Mouse (Mus musculus) adrenal gland (tissue): Measurements from ENCODE around the gene 1700020N01Rik.

Experiments
- intact Hi-C: fragments of 180-260 bp; cut with DNase I; formaldehyde crosslinking; loops from one replicate; pipeline ENCODE4 v1.15.1; 2025
- long read RNA-seq, 2 experiments: library from polyadenylated mRNA; unstranded; transcript quantifications; one replicate each; pipeline ENCODE4 v2.0.0; 2020; ENCODE audit warnings: borderline replicate concordance in 1 of 2; ENCODE audit not compliant: insufficient replicate concordance in 1 of 2

Gene 1700020N01Rik
- long read RNA-seq, experiment 1: 0 reads
- long read RNA-seq, experiment 2: 0 reads

DNA sequence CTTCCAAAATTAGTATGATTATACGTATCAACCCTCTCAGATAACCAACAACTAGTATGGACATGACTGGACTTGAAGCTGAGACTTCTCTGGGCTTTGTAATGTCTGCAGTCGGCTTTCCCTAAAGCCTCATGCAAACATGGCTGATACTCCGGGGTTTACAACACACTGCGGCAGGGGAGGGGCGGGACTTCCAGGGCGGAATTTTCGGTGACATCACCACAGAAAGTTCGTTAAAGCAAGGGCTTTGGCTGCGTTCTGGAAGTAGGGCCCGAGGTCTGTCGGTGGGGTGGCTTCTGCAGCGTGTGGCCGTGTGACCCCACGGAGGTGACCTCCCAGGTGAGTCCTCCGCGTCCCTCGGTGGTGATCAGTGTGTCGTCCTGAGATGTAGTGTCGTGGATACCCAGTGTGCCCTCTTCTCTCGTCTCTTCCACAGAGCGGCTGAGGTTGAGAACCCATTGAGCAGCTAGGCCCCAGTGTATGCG is at the start of gene 1700020N01Rik:
1700020N01Rik (plus strand) TSS at position 250 of the 485 bp plus-strand sequence.
- intact Hi-C loops: no loop called here

DNA sequence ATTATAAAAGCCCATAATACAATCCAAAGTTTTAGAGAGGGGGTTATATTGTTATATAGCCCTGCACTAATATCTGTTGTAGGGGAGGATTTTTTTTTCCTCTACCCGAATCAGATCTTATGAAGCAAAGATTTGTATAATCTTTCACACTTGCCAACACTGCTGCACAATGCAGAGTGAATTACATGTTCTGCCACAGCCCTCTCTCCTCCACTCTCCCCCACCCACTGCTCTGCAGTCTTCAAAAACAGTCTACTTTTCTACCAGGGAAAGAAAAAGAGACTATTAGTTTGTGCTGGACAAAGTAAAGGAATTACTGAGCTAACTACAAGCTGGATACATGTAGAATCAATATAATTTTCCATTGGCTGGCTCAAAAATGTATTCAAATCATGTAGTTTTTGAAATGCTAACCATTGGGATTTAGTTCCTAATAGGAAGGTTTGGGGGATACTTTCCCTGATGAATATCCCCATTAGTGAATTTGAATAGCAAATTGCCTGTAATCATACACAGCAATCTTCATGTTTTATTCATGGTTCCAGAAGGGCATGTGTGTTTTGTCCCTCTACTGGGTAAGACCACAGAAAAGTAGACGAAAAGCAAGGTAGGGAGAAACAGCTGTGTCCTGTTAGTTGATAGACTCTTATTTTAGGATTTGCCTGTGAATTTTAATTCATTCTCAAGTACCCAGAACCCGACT is 49.2 kb upstream of the 1700020N01Rik start:
- intact Hi-C loops: no loop called here

DNA sequence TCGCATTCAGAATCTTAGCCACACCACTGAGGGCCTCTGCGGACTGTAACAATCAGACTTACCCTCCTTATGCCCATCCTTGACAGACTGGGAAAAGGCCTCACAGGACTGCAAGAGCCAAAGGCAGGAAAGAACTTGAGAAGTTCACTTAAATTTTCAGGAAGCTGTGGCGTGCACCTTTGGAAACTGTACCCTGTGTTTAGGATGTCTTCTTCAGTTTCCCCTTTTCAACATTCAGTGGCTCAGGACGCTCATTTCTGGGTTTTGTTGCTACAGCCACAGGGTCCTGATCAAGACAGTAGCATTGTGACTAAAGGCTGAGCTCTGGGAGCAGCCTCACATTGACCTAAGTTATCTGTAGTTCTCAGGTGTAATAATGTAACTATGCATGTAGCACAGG is 48.2 kb upstream of the 1700020N01Rik start:
- intact Hi-C loops: no loop called here

DNA sequence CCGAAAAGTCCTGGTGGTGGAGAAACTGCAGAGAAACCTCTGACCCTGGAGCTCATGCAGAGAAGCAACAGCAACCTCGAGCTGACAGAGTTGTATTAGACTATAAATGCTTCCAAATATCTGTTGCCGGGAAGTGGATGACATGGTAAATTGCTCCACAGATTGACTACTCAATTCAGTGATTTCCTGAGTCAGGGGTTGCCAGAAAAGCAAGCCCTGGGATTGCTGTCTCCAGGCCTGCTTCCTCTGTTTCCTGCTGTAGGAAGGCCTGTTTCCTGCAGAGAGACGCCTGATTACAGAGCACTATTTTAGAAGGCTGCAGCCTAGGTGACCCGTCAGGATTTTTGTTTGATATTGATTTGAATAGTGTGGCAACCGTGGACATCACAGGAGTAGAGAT is 47.5 kb upstream of the 1700020N01Rik start:
- intact Hi-C loops: no loop called here

DNA sequence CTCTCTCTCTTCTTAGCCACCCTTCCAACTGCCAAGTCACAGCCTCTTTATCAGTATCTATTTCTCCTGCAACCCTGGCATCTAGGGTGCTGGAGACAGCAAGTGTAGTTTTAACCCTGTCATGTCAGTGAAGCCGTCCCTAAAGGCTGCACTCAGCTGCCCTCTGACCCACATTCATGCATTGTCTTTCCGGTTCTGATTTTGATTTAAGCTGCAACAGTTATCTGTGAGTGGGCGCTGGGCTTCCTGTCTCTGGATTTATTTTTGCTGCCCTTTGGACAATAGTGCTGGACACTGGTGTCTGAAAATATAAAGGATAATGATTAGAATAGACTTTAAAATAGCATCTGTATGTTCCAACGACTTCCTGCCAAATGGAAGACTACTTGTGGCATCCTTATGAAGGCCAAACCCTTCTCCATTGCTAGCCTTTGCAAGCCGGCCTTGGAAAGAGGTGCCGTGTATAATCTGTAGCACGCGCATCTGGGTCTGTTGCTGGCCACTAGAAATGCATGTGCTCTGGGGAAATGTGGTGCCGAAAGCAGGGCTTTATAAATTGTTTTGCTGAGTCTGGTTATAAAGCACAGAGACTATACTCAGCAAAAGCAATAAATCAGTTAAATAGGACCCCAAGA is 44.0 kb upstream of the 1700020N01Rik start:
- intact Hi-C loops: no loop called here

DNA sequence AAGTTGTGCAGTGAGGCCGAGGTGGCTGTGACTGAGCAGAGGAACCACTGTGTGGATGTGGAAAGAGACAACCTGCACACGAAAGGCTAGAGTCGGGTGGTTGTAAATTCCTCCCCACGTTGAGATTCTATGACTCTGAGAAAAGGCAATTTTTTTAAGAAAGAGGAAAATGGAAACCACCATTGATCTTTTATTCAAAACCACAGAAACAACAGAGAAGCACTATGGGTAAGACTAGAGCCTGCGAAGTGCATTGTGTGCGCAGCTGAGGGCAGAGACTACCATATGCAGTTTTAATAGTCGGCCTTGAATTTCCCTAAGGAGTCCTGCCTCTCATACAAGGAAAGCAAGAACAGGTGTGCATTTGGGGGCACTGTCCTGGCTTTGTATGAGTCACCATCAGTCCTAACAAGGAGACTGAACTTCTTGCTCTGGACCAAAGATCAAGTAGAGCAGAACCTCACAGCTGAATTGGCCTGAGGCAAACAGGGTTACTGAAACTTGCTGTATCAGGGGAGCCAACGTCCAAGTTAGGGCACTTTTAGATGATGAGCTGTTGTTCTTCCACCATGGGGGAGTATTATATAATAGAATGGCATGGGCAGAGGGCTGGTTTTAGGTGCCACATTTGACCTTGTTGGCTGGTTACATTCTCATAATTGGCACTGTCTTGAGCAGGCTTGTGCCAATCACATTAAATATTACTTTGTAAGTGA is 39.8 kb upstream of the 1700020N01Rik start:
- intact Hi-C loops: no loop called here

DNA sequence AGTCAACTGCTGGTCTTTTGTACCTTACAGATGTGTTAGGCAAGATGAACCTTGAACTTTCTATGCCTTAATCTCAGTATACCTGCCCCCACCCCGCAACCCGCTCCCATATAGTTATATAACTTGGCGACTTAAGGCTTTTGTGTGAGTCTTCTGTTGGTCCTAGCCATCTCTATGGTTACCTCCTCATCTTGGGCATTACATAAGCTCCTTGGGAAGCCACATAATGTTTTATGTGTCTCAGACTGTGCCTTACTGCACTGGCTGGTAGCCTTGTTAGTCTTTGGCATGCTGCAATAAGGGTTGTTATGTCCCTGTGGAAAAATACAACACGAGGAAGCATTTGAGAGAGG is 39.3 kb upstream of the 1700020N01Rik start:
- intact Hi-C loops: no loop called here

DNA sequence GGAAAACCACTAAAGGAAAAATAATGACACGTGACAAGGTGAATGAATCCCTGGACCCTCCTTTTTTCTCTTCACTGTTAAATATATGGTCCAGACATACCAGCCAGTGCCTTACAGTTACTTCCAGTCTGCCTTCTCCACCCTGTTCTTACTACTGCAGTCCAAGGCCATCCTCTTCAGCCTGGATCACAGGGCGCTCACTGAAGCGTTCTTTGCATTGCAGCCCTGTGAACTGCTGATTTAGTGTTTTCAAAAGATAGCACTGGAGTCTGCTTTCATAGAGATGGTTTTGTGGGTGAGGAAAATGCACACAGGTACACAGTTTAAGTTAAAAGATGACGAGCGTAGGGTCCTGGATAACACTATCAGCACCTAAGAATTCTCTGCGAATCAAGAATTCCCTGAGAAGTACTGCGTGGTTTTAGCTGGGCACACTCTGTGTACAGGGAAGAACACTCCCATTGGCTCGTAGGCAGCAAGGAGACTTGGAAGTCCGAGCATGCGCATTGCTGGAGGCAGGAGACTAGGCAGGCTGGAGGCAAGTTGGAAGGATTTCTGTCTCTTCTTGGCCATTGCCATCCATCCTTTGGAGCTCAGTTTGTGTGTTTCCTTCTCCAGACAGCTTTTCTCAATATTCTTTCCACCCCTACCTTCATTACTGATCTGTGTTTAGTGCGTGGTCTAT is 37.9 kb upstream of the 1700020N01Rik start:
- intact Hi-C loops: no loop called here

DNA sequence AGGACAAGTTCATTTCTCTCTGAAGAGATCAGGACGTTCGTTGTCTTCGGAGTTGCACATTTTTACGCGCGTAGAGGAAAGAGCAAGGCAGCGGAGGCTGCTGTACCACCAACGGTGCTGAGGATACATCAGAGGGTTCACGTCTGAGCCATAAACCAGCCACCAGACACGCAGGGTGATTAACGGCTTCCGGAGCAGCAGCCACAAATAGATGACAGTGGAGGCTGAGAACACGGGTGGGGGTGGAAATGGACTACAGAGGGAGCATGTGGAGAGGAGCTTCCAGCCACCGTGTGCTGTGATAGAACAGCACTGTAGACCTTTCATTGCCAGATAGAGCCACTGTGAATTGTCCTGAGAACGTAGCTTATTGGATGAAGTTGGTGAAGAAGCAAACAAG is 33.2 kb upstream of the 1700020N01Rik start:
- intact Hi-C loops: no loop called here

DNA sequence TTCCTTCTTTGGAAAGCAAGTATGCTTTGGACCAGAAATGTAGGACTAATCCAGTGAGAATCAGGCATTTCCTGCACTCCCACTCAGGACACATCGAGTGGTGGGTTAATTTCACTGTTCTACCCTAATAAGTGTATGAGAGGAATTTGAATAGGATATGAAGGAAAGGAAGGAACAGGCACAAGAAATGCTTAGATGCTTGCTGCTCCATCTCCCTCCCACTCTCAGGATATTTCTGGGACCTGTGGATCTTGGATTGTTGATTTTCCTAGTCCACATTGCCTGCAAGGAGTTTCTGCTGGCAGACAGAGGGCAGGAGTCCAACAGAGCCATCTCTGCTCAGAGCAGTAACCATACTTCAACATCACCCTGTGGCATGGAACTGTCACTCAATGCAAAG is 31.8 kb upstream of the 1700020N01Rik start:
- intact Hi-C loops: no loop called here

DNA sequence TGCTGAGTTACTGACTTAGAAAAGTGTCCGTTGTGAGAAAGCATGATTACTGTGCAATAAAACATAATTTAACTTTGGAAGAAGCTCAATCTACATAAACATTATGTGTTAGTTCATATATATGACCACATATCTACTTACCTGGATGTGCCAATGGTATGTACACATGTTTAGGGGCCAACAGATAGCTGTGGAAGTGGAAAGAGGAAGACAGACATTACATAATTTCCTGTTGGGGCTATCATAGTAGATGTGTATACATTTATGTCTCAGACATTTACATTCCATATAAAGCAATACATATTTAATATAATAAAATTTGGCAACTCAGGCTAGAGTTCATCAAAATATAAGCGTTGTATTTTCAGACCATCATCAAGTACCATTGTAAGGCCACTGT is 29.5 kb upstream of the 1700020N01Rik start:
- intact Hi-C loops: no loop called here

DNA sequence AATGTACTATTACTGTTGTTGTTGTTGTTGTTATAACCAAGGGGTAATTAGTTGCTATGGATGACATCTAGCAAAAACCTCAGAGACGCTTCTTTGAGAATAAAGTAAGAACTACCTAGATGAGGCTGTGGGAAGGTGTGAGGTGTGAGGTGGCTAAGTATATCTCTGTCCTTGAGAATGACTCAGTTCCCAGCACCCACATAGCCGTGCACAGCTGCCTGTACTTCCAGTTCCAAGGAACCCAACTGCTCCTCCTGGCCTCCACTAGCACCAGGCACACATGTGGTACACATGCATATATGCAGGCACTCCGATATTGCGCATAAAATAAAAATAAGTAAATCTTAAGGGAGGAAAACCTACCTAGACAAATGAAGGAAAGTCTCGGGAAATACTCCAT is 28.8 kb upstream of the 1700020N01Rik start:
- intact Hi-C loops: no loop called here

DNA sequence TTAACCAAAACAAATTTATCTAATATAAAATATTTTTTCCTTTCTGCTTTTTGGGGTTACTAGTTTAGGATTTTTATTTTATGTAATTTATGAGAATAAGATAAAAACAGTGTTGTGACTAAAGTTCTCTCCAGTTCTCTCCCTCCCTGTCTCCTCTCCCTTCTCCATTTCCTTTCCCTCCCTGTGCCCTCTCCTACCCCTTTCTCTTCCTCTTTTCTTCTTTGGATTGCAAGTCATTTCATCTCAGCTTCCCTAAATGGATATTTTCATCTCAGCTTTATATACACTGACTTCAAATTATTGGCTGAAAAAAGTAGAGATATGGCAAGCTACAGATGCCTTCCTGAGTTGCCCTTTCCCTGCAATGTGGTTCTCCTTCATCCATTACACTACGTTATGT is 26.9 kb upstream of the 1700020N01Rik start:
- intact Hi-C loops: no loop called here

DNA sequence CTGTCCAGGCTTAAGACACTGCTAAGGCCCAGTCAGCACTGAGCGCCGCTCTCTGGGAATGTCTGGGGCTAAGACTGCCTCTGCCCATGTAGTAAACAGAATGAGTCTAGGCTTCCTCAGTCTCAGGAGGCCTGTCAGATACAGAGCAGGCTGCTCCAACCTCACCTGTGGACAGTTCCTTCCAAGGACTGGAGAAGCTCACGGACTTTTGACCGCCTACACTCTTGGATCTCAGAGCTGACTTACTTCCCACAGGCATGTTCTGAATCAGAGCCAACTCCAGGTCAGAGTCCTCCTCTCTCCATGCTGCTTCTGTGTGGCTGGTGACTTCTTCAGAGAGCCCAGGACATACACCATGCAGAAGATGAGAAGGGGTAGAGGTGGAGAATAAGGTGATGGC is 21.3 kb upstream of the 1700020N01Rik start:
- intact Hi-C loops: no loop called here

DNA sequence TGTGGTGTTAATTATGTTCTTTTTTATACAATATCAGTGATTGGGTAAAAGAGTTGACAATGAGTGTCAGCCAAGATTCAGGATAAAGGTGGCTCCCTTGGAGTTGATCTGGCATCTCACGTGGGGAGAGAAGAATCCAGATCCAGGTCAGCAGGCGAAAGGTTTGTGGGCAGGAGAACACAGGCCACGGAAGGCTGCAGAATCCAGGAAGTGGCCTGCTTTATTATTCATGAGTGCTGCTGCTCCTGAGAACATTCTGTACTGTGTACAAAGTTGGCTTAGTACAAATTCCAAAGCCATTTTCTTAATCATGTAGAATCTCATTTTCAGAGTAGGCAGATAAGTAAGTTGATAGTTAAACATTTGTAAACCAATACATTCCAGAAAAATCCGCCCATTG is 19.2 kb upstream of the 1700020N01Rik start:
- intact Hi-C loops: no loop called here

DNA sequence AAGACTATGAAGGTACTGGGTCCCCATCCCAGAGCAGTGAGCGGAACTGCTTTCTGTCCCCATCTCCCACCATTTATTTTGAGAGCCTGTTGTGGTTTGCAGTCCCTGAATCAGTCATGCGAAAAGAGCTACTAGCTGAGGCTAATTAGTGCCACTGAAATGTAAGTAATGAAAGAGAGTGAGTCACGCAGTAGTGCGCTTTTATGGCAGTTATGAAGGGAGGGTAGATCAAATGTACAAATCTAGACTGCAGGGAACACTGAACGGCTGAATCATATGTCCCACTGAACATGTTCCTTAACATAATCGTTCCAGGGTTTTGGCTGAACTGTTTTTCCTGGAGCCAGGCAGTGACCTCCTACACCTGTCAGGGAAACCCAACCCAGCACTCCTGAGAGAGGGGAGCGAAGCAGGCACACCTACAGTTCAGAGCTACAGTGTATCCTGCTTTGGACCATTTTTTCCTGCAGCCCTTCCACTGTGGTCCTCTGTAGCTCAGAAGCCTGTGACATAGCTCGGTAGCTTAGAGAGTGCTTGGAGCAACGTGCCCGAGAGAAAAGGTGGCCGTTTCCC is 17.1 kb upstream of the 1700020N01Rik start:
- intact Hi-C loops: no loop called here

DNA sequence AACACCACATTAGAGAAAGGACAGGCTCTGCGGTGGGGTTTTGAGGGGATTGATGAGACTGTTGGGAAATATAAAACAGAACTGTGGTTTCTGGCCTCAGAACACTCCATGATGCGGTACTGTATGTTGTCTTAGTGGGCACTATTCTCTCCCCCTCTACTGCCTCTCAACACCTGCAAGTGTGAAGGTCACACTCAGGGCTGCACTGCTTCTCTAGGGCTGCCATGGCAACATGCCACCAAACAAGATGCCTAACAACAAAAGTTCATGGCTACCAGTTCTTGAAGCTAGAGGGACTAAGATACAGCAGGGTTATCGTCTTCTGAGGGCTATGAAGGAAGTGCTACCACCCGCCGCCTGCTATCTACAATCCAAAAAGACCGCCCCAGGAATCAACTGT is 15.1 kb upstream of the 1700020N01Rik start:
- intact Hi-C loops: no loop called here

DNA sequence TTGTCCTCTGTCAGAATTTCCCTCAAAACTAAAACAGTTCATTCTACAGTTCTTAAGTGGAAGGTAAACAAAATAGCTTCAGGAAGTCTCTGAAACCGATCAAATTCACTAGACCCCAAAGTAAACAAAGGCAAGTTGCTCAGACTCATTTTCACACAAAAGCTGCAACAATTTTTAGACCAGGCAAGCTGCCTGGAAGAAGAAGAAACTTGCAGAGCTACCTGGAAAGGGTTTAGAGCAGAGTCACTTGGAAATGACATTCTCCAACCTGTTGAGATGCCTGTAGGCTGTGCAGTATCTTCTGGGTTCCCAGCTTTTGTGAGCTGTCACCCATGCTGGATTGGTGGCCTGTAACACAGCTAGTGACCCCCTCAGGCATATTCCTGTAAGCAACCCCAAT is 11.4 kb upstream of the 1700020N01Rik start:
- intact Hi-C loops: no loop called here

DNA sequence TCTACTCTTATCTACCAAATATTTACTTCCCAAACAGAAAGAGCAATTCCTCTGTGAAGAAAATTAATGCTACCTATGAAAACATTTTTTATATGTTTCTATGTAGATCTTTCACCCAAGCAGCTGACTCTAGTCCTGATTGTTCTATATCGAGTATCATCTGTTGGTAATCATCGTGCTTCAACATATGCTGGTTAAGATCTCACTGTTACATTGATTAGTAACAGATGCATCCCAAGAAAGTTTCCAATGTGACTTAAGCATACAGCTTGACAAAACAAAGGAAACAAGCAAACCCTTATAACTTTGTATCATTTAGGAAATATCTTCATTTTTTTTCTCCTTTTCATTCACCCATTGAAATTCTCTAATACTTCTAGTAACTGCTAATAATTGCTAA is 5.9 kb upstream of the 1700020N01Rik start:
- intact Hi-C loops: no loop called here

DNA sequence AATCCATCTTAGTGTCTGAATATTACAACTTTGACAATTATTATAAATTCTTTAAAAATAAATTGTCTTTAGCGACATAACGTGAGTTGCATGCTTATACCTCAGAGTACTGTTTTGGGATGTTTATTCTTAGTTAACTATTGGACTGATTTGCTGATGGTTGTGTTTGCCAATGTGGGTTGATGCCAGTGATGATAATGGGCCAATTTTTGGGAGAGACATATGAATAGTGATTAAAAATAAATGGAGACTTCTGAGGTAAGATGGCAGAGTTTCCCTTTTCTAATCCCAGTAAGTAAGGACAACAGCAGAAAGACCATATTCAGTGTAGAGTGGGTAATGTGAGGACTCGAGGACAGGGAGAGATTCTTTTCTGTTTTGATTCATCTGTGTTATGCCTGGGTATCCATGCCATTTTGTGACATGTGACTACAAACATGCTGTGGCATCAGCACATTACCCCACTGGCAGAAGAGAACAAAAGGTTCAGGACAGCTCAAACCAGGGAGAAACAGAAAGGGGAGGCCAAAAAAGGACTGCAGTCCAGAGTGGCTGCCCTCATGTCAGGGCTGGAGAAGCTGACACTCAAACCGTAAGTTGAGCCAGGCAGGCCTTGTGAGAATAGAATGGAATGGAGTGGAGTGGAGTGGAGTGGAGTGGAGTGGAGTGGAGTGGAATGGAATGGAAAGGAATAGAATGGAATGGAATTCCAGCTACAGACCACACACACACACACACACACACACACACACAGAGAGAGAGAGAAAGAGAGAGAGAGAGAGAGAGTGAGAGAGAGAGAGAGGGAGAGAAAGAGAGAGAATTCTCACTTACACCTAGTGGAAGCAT is 4.7 kb upstream of the 1700020N01Rik start:
- intact Hi-C loops: no loop called here
